Mouse (Mus musculus): ENCODE data around the gene Agk. TPM values are rescaled to one million over a fixed set of nuclear protein-coding genes. Genes with fewer than 3 reads are reported as not detected.
A peak's percentile ranks its signal among the peaks of the same experiment; 100 is the strongest.

Agk gene
- polyA plus RNA-seq, 2 experiments from 2014 or later = 46.2 to 49.9 TPM

- ATAC-seq = no peak
Measured at GRCm38 (mm10) chr6:40413046-40413445, 88.1 kb downstream of the Agk start.

GRCm38 (mm10) chr6:40413565-40413964 lies 88.6 kb downstream of the Agk start:
- ATAC-seq = no peak

DNA sequence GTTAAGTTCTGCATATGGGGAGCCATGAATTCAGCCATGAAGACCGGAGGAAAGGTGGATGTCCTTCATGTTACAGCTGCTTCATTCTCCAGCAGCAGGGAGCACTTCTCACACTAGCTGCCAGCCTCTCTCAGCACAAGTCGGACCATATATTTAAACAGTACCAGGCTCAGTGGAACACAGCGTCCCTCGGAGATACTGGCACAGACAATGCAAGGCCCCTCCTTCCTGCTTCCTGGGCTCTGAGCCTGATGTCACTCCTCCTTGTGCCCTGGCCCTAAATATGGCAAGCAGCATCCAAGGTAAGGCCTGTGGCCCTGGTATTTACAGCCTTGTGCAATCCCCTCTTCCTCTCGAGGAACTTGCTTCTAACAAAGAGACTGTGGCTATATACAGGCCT lies 90.8 kb downstream of the Agk start:
- ATAC-seq = no peak

DNA sequence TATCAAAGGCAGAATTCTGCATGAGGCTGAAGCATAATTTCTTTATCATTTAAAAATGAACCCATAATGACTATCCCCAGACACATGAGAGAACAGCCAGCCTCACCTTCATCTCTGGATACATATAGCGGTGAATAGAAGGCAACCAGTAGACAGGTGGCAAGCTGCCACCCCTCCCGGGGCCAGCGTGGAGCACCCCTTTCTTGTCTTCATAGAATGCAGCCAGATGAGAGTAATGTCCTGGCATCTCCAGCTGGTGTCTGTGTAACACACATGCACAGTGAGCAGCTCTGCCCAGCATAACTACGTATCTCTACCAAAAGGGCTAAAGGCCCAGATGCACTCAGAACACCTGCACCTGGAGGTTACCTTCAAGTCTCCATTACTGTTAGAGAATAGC lies 93.4 kb downstream of the Agk start:
- no peak for ATAC-seq

GRCm38 (mm10) chr6:40421099-40421498 lies 96.1 kb downstream of the Agk start:
- no peak for ATAC-seq

DNA sequence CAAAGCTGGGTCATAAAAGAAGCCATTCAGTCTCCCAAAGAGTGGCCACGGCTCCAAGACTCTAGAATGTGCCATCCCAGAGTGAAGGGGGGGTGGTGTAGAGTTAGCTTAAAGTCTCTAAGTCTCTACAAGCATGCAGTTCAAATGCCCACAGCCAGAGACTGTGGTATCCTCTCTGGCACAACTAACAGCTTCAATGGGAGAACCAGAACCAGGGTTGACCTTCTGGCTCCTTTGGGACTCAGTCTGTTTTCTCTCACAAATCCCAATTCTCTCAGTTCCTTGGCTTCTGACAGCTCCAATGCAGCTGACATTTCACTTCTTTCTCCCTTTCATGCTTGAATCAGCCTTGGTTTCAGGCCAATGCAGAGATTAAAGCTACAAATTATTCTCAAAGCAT lies 98.0 kb downstream of the Agk start:
- no peak for ATAC-seq

GRCm38 (mm10) chr6:40423774-40424173 lies 98.8 kb downstream of the Agk start:
- ATAC-seq = peak; percentile 86

DNA sequence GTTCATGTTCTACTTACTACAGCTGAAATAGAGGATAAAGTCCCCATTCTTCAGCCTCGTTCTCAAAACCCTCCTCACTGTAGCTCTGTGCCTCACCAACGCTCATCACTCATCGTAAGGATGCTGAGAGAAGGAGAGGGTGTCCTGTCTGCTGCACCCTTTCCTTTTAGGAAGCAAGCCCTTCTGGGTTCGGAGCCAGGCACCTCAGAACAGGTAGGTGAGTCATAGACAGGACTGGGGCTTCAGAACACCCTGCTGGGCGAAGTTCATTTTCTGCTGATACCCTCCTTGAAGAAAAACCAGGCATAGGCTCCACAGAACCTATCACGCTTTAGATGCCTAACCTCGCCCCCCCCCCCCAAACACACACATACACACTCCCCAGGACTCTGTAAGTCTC lies 102.5 kb downstream of the Agk start:
- ATAC-seq = no peak

- no peak for ATAC-seq
Measured at GRCm38 (mm10) chr6:40428696-40429095, 103.7 kb downstream of the Agk start.

DNA sequence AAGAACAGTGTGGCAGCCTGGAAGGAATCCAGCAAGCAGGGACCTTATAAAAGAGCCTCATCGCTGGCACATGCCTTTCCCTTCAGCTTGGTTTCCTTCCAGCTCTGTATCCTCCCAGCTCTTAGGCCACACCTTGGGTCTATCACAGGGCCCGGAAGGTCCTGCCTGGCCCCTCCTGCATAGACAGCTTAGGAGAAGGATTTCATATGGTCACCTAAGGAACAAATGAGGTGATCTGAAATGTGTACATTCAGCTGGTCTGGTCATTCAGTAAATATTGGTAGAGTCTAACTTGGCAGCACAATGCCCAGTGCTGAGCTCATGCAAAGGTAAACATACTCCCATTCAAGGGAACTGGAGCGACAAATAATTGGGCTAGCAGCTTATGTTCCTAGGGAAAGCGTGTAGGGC lies 104.6 kb downstream of the Agk start:
- ATAC-seq = no peak

- ATAC-seq = peak; percentile 70
Measured at GRCm38 (mm10) chr6:40430251-40430650, 105.3 kb downstream of the Agk start.

DNA sequence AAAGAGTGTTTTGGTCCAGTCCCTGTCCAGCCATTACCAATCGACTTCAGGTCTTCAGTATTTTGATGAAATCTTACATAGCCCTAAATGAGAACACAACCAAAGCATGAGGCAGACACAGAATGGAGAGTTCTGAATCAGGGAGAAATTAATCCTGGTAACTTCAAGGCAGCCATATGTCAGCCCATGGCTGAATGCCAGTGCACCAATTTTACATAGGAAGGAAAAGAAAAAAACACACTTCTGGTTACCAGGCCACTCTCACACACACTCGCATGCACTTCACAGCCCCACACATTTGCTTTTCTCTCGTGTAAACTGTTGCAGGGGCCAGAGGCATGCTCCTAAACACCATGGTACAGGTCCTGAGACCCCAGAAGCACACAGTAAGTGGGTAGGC lies 105.9 kb downstream of the Agk start:
- ATAC-seq = no peak

DNA sequence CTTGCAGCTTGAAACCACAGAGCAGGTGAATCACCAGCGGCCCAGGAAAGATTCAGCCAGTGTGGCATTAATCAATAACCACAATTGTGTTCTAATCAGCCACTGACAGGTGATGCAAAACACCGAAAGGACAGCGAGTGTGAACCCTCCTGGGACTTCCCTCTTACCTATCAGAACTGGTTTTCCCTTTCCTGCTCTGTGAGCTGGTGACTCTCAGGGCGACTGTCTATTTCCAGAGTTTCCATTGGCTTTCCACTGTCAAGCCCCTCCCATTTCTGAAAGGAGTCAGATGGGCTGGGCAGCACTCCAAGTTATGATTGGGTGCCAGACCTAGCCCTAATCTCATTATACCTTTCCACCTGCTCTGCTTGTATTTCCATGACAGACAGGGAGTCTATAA lies 106.4 kb downstream of the Agk start:
- ATAC-seq = no peak

DNA sequence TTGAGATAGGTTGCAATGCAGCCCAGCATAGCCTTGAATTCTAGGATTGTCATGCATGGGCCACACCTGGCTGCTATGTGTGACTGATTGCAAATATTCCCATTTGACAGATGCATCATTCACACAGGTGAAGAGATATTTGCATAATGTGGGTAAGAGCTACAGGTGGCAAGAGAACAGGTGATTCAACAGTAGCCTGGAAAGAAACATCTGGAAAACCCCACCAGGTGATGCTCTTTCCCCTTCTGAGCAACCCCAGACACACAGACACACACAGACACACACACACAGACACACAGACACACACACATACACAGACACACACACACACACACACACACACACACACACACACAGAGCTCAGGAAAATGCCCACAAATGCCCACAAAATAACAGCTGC lies 106.8 kb downstream of the Agk start:
- no peak for ATAC-seq

DNA sequence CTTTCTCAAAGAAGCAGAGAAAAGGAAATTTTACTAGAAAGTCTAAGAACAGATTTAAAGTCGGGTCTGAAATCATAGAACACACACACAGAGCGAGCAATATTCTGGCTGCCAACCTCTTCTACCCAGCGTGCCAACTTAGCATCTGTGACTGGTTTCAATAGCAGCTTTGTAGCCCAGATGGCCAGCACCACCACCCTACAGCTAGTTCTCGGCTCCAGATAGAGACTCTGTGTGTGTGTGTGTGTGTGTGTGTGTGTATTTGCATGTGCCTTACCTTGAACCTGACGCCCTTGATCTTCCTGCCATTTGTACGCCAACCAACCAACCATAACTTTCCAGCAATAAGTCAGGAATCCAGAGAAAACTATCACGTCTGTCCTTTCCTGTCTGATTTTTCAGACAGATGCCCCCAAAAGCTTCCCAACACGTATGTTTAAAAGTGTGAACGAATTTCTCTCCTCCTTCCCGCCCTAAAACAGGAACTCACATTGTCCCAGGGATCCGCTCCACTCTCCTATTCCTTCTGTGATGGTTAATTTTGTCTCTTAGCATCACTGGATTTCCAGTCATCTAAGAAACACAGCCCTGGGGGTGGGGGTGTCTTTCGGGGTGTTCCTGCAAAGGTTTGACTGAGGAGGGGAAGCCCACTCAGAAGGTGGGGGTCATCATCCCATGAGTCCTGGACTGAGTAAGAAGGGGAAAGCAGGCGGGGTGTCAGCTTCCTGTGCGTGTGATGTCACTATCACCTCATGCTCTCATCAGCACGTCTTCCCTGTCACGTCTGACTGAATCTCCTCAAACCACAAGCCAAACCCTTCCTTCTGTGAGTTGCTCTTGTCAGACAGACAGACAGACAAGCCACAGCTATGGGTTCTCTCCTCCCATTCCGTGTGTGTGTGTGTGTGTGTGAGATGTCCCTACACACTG lies 107.6 kb downstream of the Agk start:
- no peak for ATAC-seq

DNA sequence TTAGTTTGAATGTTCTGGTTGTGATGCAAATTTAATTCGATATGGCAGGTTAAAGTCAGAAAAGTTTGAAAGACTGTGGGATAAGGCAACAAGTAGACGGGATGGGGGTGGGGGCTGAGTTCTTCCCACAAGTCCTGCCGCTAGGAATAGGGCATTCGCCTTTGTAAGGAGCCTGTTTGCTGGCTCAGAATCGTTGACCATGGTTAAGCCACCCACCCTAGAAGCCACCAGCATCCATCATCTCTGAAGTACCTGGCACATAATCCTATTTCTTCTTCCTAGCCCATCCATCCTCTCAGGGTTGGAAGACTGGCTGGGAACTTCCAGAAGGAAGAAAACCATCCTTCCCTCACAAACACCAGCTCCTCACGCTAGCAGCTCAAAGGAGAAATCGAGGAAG lies 109.7 kb downstream of the Agk start:
- ATAC-seq = no peak

- peak; percentile 6 for ATAC-seq
Measured at GRCm38 (mm10) chr6:40435151-40436046, 110.4 kb downstream of the Agk start.

DNA sequence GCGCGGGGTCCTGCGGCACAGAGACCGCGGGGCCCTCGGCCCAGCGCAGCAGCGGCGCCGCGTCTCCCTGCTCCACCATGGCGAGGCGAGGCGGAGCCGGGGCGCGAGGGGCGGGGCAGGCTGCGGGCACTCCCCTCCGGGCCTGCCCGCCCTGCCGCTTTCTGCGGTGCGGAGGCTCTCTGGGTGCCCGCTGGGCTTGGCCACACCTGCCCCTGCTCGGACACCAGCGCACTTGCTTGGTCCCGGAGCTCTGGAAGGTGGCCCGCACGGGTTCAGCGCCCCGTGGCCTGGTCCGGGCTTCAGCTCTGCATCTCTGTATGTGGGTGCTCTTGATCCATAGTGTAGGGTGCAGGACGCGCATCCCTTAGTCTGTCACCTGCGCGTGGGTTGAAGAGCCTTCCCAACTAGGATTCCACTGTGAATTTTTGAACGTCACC lies 111.1 kb downstream of the Agk start, which contains the start of gene E330009J07Rik:
E330009J07Rik (minus strand) TSS at position 89 of the 437 bp plus-strand sequence.
- ATAC-seq = peak; percentile 82

GRCm38 (mm10) chr6:40438936-40439335 lies 114.0 kb downstream of the Agk start, which contains the start of gene Wee2:
Gene Wee2 (plus strand): TSS chr6:40439088.
- ATAC-seq = no peak

- peak; percentile 73 for ATAC-seq
Measured at GRCm38 (mm10) chr6:40439731-40440130, 114.8 kb downstream of the Agk start.

DNA sequence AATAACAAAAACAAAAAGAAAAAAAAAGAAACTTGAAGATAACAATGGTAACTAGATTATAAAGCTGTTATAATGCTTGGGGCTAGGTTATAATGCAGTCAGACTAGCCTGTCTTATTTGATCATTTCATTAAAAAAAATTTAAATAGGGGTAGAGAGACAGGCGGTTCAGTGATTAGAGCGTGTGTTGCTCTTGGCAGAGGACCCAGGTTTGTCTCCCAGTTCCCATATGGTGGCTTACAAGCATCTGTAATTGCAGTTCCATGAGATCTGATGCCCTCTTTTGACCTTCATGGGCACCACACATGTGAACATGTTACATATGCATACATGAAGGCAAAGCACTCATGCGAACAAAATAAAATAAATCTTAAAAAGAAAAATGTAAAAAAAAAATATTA lies 116.3 kb downstream of the Agk start:
- no peak for ATAC-seq

DNA sequence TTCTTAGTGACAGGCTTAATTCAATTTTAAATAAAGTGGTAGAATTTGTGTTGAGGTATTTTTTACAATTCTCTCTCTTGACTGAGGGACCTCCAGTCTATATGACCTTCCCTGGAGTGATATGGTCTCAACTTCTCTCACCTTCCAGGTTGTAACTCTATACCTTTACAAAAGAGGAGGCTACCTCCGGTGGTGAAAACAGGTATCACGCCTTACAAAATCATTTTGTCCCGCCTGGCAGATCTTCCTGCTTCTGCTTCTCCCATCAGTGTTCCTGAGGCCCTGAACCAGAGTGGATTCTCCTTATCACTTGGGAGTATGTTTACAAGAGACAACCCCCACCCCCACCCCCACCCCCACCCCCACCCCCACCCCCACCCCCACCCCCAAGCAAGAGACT lies 116.8 kb downstream of the Agk start:
- ATAC-seq = no peak

GRCm38 (mm10) chr6:40443281-40443928 lies 118.4 kb downstream of the Agk start:
- no peak for ATAC-seq

All from activated CD4-positive, CD25-positive, alpha-beta regulatory T cell, adult 4 months (primary cell).